Mouse (Mus musculus): Measurements from ENCODE around the gene Adsl. TPM values are rescaled to one million over a fixed set of nuclear protein-coding genes. Genes with fewer than 3 reads are reported as not detected.

Adsl gene
- polyA plus RNA-seq, 1 experiment from 2014 or later, result 186 TPM

- Histone ChIP-seq H3K9ac (replicated peaks) (no peak overlapping the region), H3K4me1 (replicated peaks) (peaks cover 8% of the 10 kb centered on the region; the same call in 1 of the 2 replicates), H3K4me2 (no peak overlapping the region), H3K4me3 (replicated peaks) (no peak overlapping the region), H3K9me3 (no peaks in the 10 kb centered on the region), H3K36me3 (no peaks in the 10 kb centered on the region), H3K27ac (no peak overlapping the region), H3K27me3 (no peaks in the 10 kb centered on the region)
- ATAC-seq (ENCODE audit: insufficient number of reproducible peaks, insufficient read depth, low FRiP score, low TSS enrichment, low read depth), result no peak
- 87% methylated on average over 4 of the region's 4 CpGs for WGBS
Measured at GRCm38 (mm10) chr15:80981176-80981575, 32.9 kb downstream of the Adsl start.

- H3K27ac ChIP-seq, result no peak overlapping the region
- no peak overlapping the region for H3K9ac ChIP-seq (replicated peaks)
- H3K4me2 ChIP-seq, result no peak overlapping the region
- no peaks in the 10 kb centered on the region for H3K36me3 ChIP-seq
- H3K9me3 ChIP-seq, result no peaks in the 10 kb centered on the region
- H3K4me3 ChIP-seq (replicated peaks), result no peak overlapping the region
- H3K27me3 ChIP-seq, result no peaks in the 10 kb centered on the region
- 0 out of 2 replicates have a peak, but pooled peaks cover 4% of the 10 kb centered on the region for H3K4me1 ChIP-seq (replicated peaks)
- ATAC-seq (ENCODE audit: insufficient number of reproducible peaks, insufficient read depth, low FRiP score, low TSS enrichment, low read depth), result no peak
- WGBS, result 92% methylated on average over 2 of the region's 2 CpGs
Measured at GRCm38 (mm10) chr15:80983264-80983663, 35.0 kb downstream of the Adsl start.

GRCm38 (mm10) chr15:80988331-80988730 is 40.0 kb downstream of the Adsl start:
- no peak overlapping the region for H3K9ac ChIP-seq (replicated peaks)
- no peaks in the 10 kb centered on the region for H3K36me3 ChIP-seq

GRCm38 (mm10) chr15:80989712-80990111 is 41.4 kb downstream of the Adsl start:
- Histone ChIP-seq H3K4me1 (replicated peaks) (no peaks in the 10 kb centered on the region), H3K9ac (replicated peaks) (no peak overlapping the region), H3K9me3 (no peaks in the 10 kb centered on the region), H3K4me3 (replicated peaks) (no peak overlapping the region), H3K27ac (no peak overlapping the region), H3K4me2 (no peak overlapping the region), H3K27me3 (no peaks in the 10 kb centered on the region), H3K36me3 (no peaks in the 10 kb centered on the region)
- WGBS, result 62% methylated on average over 3 of the region's 3 CpGs
- ATAC-seq (ENCODE audit: insufficient number of reproducible peaks, insufficient read depth, low FRiP score, low TSS enrichment, low read depth), result no peak

More at GRCm38 (mm10) chr15:80988331-80988730, 40.0 kb downstream of the Adsl start:
- ATAC-seq (ENCODE audit: insufficient number of reproducible peaks, insufficient read depth, low FRiP score, low TSS enrichment, low read depth), result no peak
- no peaks in the 10 kb centered on the region for H3K4me1 ChIP-seq (replicated peaks)
- WGBS, result 38% methylated on average over 1 of the region's 1 CpGs
- no peak overlapping the region for H3K27ac ChIP-seq
- H3K9me3 ChIP-seq, result no peaks in the 10 kb centered on the region
- no peaks in the 10 kb centered on the region for H3K27me3 ChIP-seq
- no peak overlapping the region for H3K4me3 ChIP-seq (replicated peaks)
- H3K4me2 ChIP-seq, result no peak overlapping the region

GRCm38 (mm10) chr15:80994959-80995358 is 46.7 kb downstream of the Adsl start:
- ATAC-seq (ENCODE audit: insufficient number of reproducible peaks, insufficient read depth, low FRiP score, low TSS enrichment, low read depth), result no peak
- 86% methylated on average over 5 of the region's 5 CpGs for WGBS
- H3K4me1 ChIP-seq (replicated peaks), result no peaks in the 10 kb centered on the region

GRCm38 (mm10) chr15:80996090-80996835 is 48.0 kb downstream of the Adsl start:
- no peak overlapping the region for H3K27ac ChIP-seq
- no peak overlapping the region for H3K9ac ChIP-seq (replicated peaks)
- no peaks in the 10 kb centered on the region for H3K27me3 ChIP-seq
- 80% methylated on average over 6 of the region's 6 CpGs for WGBS
- no peaks in the 10 kb centered on the region for H3K9me3 ChIP-seq
- no peak overlapping the region for H3K4me2 ChIP-seq
- H3K36me3 ChIP-seq, result no peaks in the 10 kb centered on the region
- no peak for ATAC-seq (ENCODE audit: insufficient number of reproducible peaks, insufficient read depth, low FRiP score, low TSS enrichment, low read depth)
- no peaks in the 10 kb centered on the region for H3K4me1 ChIP-seq (replicated peaks)
- no peak overlapping the region for H3K4me3 ChIP-seq (replicated peaks)

More at GRCm38 (mm10) chr15:80994959-80995358, 46.7 kb downstream of the Adsl start:
- no peak overlapping the region for H3K4me2 ChIP-seq
- H3K9ac ChIP-seq (replicated peaks), result no peak overlapping the region
- H3K36me3 ChIP-seq, result no peaks in the 10 kb centered on the region
- H3K4me3 ChIP-seq (replicated peaks), result no peak overlapping the region
- no peaks in the 10 kb centered on the region for H3K27me3 ChIP-seq
- no peak overlapping the region for H3K27ac ChIP-seq
- no peaks in the 10 kb centered on the region for H3K9me3 ChIP-seq

- H3K4me1 ChIP-seq (replicated peaks), result no peaks in the 10 kb centered on the region
- H3K27ac ChIP-seq, result no peak overlapping the region
- H3K9ac ChIP-seq (replicated peaks), result no peak overlapping the region
- no peak overlapping the region for H3K4me2 ChIP-seq
- no peak overlapping the region for H3K4me3 ChIP-seq (replicated peaks)
- WGBS, result 50% methylated on average over 1 of the region's 1 CpGs
- no peaks in the 10 kb centered on the region for H3K9me3 ChIP-seq
- no peaks in the 10 kb centered on the region for H3K27me3 ChIP-seq
- H3K36me3 ChIP-seq, result no peaks in the 10 kb centered on the region
- no peak for ATAC-seq (ENCODE audit: insufficient number of reproducible peaks, insufficient read depth, low FRiP score, low TSS enrichment, low read depth)
Measured at GRCm38 (mm10) chr15:80997077-80997476, 48.8 kb downstream of the Adsl start.

GRCm38 (mm10) chr15:81000419-81001138 is 52.3 kb downstream of the Adsl start:
- Histone ChIP-seq H3K27ac (no peak overlapping the region), H3K4me3 (replicated peaks) (no peak overlapping the region)

GRCm38 (mm10) chr15:81006127-81006735 is 57.9 kb downstream of the Adsl start:
- Histone ChIP-seq H3K4me1 (replicated peaks) (no peaks in the 10 kb centered on the region), H3K9me3 (no peaks in the 10 kb centered on the region), H3K9ac (replicated peaks) (no peak overlapping the region), H3K36me3 (peaks cover 55% of the 10 kb centered on the region), H3K27me3 (no peaks in the 10 kb centered on the region), H3K4me2 (no peak overlapping the region), H3K27ac (no peak overlapping the region), H3K4me3 (replicated peaks) (no peak overlapping the region)
- ATAC-seq (ENCODE audit: insufficient number of reproducible peaks, insufficient read depth, low FRiP score, low TSS enrichment, low read depth), result no peak
- WGBS, result 75% methylated on average over 10 of the region's 10 CpGs

More at GRCm38 (mm10) chr15:81000419-81001138, 52.3 kb downstream of the Adsl start:
- Histone ChIP-seq H3K4me2 (no peak overlapping the region), H3K4me1 (replicated peaks) (no peaks in the 10 kb centered on the region), H3K9me3 (no peaks in the 10 kb centered on the region), H3K9ac (replicated peaks) (no peak overlapping the region), H3K27me3 (no peaks in the 10 kb centered on the region), H3K36me3 (peaks cover 12% of the 10 kb centered on the region; the same call in 1 of the 2 replicates)
- WGBS, result 67% methylated on average over 3 of the region's 4 CpGs
- no peak for ATAC-seq (ENCODE audit: insufficient number of reproducible peaks, insufficient read depth, low FRiP score, low TSS enrichment, low read depth)

- no peak overlapping the region for H3K9ac ChIP-seq (replicated peaks)
- H3K4me3 ChIP-seq (replicated peaks), result no peak overlapping the region
- H3K4me1 ChIP-seq (replicated peaks), result no peaks in the 10 kb centered on the region
- no peak overlapping the region for H3K27ac ChIP-seq
- H3K27me3 ChIP-seq, result no peaks in the 10 kb centered on the region
- peaks cover 66% of the 10 kb centered on the region for H3K36me3 ChIP-seq
- no peak overlapping the region for H3K4me2 ChIP-seq
- no peaks in the 10 kb centered on the region for H3K9me3 ChIP-seq
- no peak for ATAC-seq (ENCODE audit: insufficient number of reproducible peaks, insufficient read depth, low FRiP score, low TSS enrichment, low read depth)
- 96% methylated on average over 9 of the region's 9 CpGs for WGBS
Measured at GRCm38 (mm10) chr15:81007339-81007738, 59.0 kb downstream of the Adsl start.

- H3K27me3 ChIP-seq, result no peaks in the 10 kb centered on the region
- WGBS, result 90% methylated on average over 8 of the region's 8 CpGs
- H3K9me3 ChIP-seq, result no peaks in the 10 kb centered on the region
- H3K9ac ChIP-seq (replicated peaks), result no peak overlapping the region
- no peak overlapping the region for H3K27ac ChIP-seq
- peaks cover 68% of the 10 kb centered on the region for H3K36me3 ChIP-seq
- no peaks in the 10 kb centered on the region for H3K4me1 ChIP-seq (replicated peaks)
- H3K4me2 ChIP-seq, result no peak overlapping the region
- H3K4me3 ChIP-seq (replicated peaks), result no peak overlapping the region
- ATAC-seq (ENCODE audit: insufficient number of reproducible peaks, insufficient read depth, low FRiP score, low TSS enrichment, low read depth), result no peak
Measured at GRCm38 (mm10) chr15:81007905-81008304, 59.6 kb downstream of the Adsl start.
